Mouse (Mus musculus) layer of hippocampus, adult 8-10 months (tissue): Measurements from ENCODE around the gene Arsb. TPM values are rescaled to one million over a fixed set of nuclear protein-coding genes. Genes with fewer than 3 reads are reported as not detected.

Experiments used
- DNase-seq, 2 experiments: peaks; one replicate each; pipeline ENCODE4 v3.0.0; 2022; ENCODE audit warnings: low spot score in 2 of 2
- total RNA-seq, 4 experiments: library from RNA; stranded (reverse); gene quantifications; 2 replicates each; pipeline ENCODE4 v1.2.4; 2022

The Arsb gene
- total RNA-seq = 100 to 1,000 TPM in 2 of 4 experiments, 10 to 100 TPM in 2; 81.5 to 103 (median 92.5) TPM

DNA sequence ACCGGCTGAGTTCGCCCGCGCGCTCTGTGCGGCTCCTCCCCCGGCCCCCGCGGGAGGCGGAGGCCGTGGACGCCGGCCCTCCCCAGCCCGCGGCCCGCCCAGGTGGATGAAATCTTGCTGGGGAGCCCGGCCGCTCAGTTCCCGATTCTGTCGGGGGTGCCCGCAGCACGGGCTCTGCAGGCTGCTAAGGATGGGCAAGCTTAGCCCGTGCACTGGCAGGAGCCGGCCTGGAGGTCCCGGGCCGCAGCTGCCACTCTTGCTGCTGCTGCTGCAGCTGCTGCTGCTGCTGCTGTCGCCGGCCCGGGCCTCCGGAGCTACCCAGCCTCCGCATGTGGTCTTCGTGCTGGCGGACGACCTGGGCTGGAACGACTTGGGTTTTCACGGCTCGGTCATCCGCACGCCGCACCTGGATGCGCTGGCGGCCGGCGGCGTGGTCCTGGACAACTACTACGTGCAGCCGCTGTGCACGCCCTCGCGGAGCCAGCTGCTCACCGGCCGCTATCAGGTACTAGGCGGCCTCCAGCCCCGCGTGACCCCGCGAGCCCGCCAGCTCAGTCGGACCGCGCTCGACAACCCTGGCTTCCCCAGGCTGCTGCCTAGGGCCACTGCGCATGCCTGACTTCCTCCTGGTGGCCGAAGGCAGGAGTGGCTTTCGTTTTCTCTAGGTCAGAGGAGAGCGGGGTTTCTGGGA, at the start of gene Arsb:
TSS of gene Arsb (plus strand) at position 43 of the 691 bp plus-strand sequence.
- peak; percentile 66 to 72 for DNase-seq

GRCm38 (mm10) chr13:93721916-93722315, 49.5 kb upstream of the Arsb start:
- peak in 1 of 2 experiments; percentile 21 for DNase-seq

DNA sequence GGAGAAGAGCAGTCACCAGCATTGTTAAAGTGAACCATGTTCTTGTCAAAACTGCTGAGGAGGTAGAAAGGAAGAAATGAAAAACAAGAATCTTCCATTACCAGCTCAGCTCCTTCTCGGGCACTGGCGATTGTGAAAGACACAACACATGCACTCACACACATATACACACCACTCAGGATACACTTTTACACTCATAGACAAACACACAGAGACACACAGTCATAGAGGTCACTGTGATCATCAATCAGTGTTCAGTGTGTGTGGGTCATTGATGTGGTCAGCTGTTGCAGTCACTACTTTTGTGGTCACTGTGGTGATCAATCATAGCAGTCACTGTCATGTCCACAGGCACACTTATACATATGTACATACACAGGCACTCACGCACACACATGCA, 48.0 kb upstream of the Arsb start:
- DNase-seq = no peak

DNA sequence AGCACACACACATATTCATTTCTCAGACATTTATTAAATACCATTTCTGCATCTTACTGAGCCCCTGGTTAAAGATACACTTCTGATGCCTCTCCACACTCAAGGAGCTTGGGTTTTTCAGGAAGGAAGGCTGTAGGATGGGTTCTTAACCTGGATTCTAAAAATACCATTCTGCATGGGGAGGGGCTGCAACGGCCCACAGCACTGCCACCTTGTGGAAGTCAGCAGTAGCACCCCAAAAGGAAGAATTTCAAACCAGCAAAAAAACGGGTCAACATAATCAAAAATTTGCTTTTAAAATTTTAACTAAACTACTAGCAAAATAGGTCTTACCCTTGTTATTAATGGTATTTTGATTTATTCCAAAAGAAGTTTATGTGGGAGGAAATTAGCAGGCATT, 47.2 kb upstream of the Arsb start:
- DNase-seq = no peak

DNA sequence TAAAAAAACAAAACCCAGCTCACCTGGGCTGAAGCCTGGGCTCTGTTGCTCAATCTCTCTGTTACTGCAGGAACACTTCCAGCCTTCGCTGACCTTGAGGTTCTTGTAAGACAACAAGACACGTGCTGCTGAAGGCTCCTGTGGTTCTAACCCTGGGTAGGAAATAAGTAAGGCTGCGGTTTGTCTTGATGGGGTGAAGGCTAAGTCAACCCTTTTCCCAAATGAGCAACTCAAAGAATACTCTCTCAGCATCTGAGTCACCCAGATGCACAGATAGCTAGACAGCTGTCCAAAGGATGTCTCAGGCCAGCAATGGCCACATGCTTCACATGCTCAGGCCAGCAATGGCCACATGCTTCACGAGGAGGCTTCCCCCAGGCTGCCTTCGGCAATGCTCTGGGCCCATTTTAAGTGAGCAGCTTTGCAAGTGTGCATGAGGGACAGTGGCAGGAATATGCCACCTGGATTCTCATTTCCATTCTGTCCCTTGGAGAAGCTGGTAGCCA, 36.2 kb upstream of the Arsb start:
- DNase-seq = no peak

DNA sequence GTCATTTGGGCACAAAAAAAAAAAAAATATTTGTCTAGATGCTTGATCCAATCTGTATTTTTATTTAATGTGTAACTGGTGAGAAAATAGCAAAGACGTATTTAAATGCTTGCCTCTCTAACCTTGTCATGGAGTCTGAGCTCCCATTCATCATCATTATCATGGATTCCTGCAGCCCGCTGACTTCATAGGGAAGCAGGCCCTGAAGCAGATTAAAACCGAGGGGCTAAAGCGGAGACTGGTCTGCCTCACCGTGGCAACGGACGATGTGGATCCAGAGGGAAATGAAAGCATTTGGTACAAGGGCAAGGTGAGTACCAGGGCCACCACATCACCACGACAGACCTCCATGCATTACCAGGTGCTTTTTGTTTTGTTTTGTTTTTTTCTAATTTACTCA, 27.3 kb upstream of the Arsb start:
- no peak for DNase-seq

GRCm38 (mm10) chr13:93752597-93753400, 18.6 kb upstream of the Arsb start:
- no peak for DNase-seq

GRCm38 (mm10) chr13:93755084-93755483, 16.3 kb upstream of the Arsb start:
- DNase-seq = no peak

DNA sequence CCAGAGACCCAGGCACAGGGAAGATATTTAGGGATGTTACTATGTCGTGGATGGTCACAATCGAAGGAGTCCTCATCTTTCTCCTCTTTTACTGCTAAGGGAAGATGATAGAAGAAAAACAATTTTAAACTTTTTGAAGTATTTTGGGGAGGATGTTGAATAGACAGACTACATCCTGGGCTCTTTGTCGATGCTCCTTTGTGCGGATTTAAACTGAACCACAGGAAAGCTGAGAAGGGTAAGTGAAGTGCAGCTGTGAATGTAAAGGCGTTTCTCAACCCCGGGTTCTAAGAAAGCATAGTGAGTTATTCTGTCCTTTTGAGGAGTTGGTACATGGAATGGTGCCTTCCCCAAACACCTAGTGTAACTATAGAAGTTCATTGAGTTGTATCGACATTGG, 14.8 kb upstream of the Arsb start:
- DNase-seq = no peak

GRCm38 (mm10) chr13:93757514-93757913, 13.9 kb upstream of the Arsb start:
- DNase-seq = no peak

DNA sequence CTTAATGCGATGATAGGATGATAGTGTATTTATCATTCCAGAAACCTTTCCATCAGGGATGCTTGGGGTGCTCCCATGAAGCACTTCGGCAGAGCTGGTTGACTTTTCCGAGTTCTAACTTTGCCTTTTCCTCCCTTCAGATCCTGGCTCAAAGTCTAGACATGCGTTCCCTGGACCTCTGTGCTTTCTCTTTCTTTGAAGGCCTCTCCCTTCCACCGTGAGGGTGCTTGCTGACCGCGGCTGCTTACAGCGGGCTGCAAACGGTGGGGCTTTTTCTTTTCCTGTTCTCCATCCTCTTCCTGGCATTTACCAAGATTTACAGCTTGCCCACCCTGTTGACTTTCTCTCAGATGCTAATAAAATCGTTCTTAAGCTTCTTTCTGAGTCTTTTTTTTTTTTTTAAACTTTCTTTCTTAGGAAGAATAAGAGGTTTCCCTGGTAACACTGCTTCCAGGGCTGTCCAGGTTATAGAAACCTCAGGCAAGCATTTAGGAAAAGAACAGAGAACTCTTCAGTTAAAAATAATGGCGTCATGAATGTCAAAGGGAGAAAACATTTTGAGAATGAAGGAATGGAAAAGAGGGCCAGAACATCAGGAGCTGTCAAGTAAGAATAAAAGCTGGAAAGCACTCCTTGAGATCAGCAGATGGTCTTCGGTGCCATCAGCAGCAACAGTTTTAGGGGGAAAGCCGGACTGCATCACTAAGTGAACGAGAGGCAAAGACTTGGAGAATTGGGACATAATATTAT, 13.1 kb upstream of the Arsb start:
- no peak for DNase-seq

DNA sequence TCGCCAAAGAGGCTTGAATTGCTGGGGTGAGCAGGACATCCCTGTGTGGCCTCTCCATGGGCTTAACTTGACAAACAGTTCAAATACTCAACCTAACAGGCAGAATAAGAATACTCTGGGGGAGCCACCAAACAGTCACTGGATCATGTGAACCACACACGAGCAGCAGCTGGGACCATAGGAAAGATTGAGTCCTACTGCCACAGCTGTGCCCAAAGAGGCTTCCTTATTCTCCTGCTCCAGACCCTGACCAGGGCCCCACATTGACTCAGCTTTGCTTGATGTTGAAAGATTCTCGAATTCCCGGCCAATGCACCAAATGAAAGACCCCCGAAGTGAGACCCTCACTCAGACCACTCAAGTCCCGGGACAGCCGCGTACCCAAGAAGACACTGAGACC, 9.6 kb upstream of the Arsb start:
- no peak for DNase-seq

DNA sequence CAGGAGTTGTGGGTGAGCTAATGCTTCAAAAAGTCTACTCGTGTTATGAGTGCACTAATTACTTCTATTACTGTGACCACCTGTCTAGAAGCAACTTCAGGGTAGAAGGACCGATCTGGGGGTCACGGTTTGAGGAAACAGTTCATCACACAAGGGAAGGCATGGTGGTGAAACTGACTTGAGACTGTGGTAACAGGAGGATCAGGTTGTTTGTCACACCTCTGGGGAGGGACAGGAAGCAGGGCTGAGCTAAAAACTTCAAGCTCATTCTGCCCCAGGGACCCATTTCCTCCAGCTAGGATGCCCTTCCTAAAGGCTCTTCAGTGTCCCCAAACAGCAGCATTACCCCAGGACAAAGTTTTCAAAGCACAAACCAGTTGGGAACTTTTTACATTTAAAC, 8.6 kb upstream of the Arsb start:
- no peak for DNase-seq

GRCm38 (mm10) chr13:93764321-93764973, 7.0 kb upstream of the Arsb start:
- DNase-seq = no peak

DNA sequence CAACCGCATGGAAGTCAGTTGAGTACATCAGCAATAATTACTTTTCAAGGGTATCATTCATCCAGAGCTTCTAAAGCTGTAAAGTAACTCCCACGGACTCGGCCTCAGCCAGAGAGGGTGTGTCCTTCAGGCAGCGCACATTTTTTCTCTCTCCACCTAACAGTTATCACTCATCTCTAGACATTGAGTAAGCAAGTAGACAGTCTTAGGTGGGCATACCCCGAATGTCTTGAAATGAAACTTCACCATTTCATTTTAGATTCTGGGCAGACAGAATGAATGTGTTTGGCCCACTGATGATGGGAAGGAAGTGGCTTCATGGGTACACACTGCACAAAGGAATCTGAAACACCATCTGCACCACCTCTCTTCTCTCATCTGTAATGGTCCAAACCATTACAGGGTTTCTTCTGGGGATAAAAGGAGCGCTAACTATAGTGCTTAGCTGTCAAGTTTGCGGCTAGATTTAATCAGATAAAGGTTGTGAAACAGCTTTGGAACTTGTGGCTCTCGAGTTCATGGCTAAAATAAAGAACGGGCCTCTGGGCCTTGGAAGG, 321 bp upstream of the Arsb start:
- DNase-seq = no peak

GRCm38 (mm10) chr13:93772279-93772636, 828 bp downstream of the Arsb start:
- peak in 1 of 2 experiments; percentile 40 for DNase-seq

- DNase-seq = no peak
Observed at GRCm38 (mm10) chr13:93772861-93773260, 1.4 kb downstream of the Arsb start.

GRCm38 (mm10) chr13:93773704-93774315, 2.4 kb downstream of the Arsb start:
- no peak for DNase-seq

DNA sequence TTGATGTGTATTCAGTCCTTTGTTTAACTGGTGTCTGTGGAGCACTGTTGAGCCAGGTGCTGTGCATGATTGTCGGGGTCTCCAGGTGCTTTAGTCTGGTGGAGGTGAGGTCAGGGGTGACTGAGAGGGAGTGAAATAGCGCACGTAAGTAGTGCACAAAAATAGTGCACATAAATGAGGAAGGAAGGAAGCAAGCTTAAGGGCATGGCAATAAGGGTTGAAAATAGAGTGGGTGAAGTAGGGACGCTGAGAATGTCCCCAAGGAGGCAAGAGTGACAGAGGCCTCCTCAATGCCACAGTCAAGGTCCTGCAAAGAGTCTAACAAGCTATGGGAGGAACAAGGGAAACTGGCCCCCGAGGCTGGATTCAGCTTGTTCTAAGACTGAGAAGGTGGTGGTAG, 11.4 kb downstream of the Arsb start:
- no peak for DNase-seq

DNA sequence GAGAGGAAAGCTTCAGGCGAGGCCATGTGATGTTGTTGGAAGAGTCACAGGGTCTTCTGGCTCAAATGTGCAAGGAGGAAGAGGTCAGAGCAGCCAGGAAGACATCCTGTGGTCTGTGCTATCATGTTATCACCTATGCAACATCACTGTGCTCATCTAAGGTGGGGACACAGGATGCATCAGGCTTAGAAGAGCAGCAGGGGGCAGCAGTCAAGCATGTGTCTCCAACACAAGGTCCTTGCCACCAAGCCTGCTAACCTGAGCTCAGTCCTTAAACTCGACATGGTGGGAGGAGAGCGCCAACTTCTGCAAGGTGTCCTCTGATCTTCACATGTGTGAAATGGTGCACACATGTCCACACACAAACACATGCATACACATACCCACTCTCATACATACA, 13.9 kb downstream of the Arsb start:
- no peak for DNase-seq

DNA sequence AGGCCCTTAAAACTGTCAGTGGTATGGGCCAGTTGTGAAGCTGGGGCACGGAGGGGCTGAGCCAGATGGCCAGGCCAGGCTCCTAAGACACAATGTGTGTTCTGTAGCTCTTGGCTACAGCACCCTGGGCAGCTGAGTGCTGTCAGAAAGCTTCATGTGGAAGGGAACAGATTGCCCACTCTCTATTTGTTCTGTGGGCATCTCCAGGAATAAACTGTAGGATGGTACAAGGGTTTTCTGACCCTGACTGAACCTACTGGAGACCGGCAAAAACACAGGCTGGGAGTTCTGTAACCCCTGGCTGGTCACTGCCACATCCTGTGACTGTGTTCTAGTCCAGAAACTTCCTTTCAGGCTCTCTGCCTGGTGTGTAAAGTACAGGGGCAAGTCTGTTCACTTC, 14.6 kb downstream of the Arsb start:
- no peak for DNase-seq
